Mouse (Mus musculus) macrophage (primary cell): ENCODE measurements around the gene Vim. TPM values are rescaled to one million over a fixed set of nuclear protein-coding genes. Genes with fewer than 3 reads are reported as not detected.
"Not testable (repeated sequence)": the region's sequence is repeated elsewhere in the genome, so short reads cannot be mapped to it uniquely, and the experiment has no call there.

Experiments used
- H3K27ac ChIP-seq: fragments of 350-480 bp; formaldehyde crosslinking; 2 replicates; pipeline ENCODE4 v1.9.0; 2021
- H3K36me3 ChIP-seq: fragments of 350-480 bp; formaldehyde crosslinking; 2 replicates; pipeline ENCODE4 v1.9.0; 2021; ENCODE audit errors: inconsistent target
- H3K4me3 ChIP-seq: fragments of 350-480 bp; formaldehyde crosslinking; 2 replicates; pipeline ENCODE4 v1.9.0; 2021; ENCODE audit errors: inconsistent target
- H3K79me2 ChIP-seq: fragments of 350-480 bp; formaldehyde crosslinking; 2 replicates; pipeline ENCODE4 v1.9.0; 2021; ENCODE audit errors: inconsistent target
- WGBS: methylation state at CpG from one replicate; pipeline ENCODE4 v1.1.7; 2026; ENCODE audit warnings: inconsistent platforms; ENCODE audit not compliant: missing documents; 5-methylcytosine and 5-hydroxymethylcytosine counted together
- polyA plus RNA-seq: library from polyadenylated mRNA; stranded (reverse); fragments of 250-400 nt; gene quantifications from 3 replicates; pipeline ENCODE4 v1.2.4, GENCODE M21; 2018; ENCODE audit warnings: inconsistent platforms

The Vim gene
- polyA plus RNA-seq, 1 experiment from 2014 or later, result 1,050 TPM

DNA sequence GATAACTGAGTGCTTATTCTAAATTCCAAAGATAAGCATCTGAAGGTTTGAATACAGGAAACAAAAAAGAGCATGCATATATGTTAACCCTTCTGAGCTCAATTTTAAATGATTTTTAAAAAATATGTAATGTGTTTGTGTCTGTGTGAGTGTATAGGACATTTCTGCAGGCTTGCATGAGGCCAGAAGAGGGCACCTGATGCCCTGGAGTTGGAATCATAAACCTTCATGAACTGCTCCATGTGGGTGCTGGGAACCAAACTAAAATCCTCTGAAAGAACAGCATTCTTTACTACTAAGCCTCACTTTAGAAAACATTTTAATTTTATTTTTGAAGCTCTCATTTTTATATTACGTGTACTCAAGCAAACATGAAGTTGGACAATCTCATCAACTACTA is 3.7 kb downstream of the Vim start:
- peaks cover 51% of the 10 kb centered on the region for H3K36me3 ChIP-seq
- H3K4me3 ChIP-seq, result peak overlapping the region; percentile 83
- WGBS, result 100% methylated on average over 1 of the region's 1 CpGs
- no peak overlapping the region for H3K27ac ChIP-seq
- H3K79me2 ChIP-seq, result peaks cover 50% of the 10 kb centered on the region

- Histone ChIP-seq H3K79me2 (peaks cover 50% of the 10 kb centered on the region), H3K36me3 (peaks cover 53% of the 10 kb centered on the region)
- WGBS, result 94% methylated on average over 14 of the region's 14 CpGs
These were observed 4.9 kb downstream of the Vim start for GRCm38 (mm10) chr2:13578473-13579152.

GRCm38 (mm10) chr2:13579315-13579714 is 5.6 kb downstream of the Vim start:
- no peak overlapping the region for H3K4me3 ChIP-seq
- peaks cover 47% of the 10 kb centered on the region for H3K79me2 ChIP-seq
- peaks cover 53% of the 10 kb centered on the region for H3K36me3 ChIP-seq
- 96% methylated on average over 7 of the region's 8 CpGs for WGBS
- no peak overlapping the region for H3K27ac ChIP-seq

More at GRCm38 (mm10) chr2:13578473-13579152, 4.9 kb downstream of the Vim start:
- Histone ChIP-seq H3K27ac (no peak overlapping the region), H3K4me3 (no peak overlapping the region)

- WGBS, result 67% methylated on average over 11 of the region's 11 CpGs
- Histone ChIP-seq H3K4me3 (no peak overlapping the region), H3K27ac (no peak overlapping the region), H3K79me2 (peaks cover 40% of the 10 kb centered on the region), H3K36me3 (peaks cover 53% of the 10 kb centered on the region)
These were observed 6.3 kb downstream of the Vim start for GRCm38 (mm10) chr2:13579991-13580390.

- Histone ChIP-seq H3K36me3 (peaks cover 45% of the 10 kb centered on the region), H3K4me3 (no peak overlapping the region), H3K79me2 (peaks cover 18% of the 10 kb centered on the region), H3K27ac (no peak overlapping the region)
- 95% methylated on average over 3 of the region's 3 CpGs for WGBS
These were observed 8.5 kb downstream of the Vim start for GRCm38 (mm10) chr2:13582184-13582583.

DNA sequence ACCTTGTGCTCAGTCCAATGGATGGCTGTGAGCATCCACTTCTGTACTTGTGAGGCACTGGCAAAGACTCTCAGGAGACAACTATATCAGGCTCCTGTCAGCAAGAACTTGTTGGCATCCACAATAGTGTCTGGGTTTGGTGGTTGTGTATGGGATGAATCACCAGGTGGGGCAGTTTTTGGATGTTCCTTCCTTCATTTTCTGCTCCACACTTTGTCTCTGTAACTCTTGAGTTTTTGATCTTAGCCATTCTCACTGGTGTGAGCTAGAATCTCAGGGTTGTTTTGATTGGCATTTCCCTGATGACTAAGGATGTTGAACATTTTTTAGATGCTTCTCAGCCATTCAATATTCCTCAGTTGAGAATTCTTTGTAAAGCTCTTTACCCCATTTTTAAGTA is 10.0 kb downstream of the Vim start:
- not testable (repeated sequence) for H3K27ac ChIP-seq, H3K79me2 ChIP-seq, H3K4me3 ChIP-seq
- peaks cover 33% of the 10 kb centered on the region for H3K36me3 ChIP-seq

GRCm38 (mm10) chr2:13593328-13593727 is 19.6 kb downstream of the Vim start:
- 82% methylated on average over 4 of the region's 4 CpGs for WGBS
- Histone ChIP-seq H3K36me3 (no peaks in the 10 kb centered on the region), H3K4me3 (no peak overlapping the region), H3K79me2 (no peaks in the 10 kb centered on the region), H3K27ac (no peak overlapping the region)

DNA sequence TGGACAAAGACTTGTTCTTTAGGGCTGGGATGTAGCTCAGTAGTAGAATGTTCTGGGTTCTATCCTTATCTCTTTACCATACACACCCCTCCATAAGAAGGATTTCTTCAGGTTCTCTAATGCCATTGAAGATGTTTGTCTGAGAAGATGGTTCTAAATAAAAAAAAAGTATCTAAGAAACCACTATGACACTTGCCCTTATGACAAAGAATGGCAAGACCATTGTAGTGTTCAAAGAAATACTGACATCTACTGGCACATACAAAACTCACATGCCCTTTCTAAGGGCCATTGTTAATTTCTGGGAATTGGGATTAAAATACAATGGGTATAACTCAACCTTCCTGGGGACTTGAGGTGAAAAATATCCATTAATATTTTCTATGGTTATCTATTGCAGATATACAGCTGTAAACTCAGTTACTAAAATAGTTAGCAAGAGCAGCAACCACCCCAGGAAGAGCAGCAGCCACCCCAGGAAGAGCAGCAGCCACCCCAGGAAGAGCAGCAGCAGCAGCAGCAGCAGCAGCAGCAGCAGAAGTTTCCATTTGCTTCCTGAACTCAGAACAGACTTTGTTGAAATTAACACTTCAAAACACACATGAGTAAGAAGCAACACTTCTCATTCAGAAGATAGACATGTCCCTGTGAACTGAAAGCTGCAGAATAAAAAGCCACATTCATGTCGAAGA is 23.4 kb downstream of the Vim start:
- Histone ChIP-seq H3K79me2 (no peaks in the 10 kb centered on the region), H3K27ac (no peak overlapping the region), H3K36me3 (no peaks in the 10 kb centered on the region), H3K4me3 (no peak overlapping the region)
- 92% methylated on average over 1 of the region's 1 CpGs for WGBS

GRCm38 (mm10) chr2:13598166-13598565 is 24.4 kb downstream of the Vim start:
- no peaks in the 10 kb centered on the region for H3K36me3 ChIP-seq
- H3K79me2 ChIP-seq, result no peaks in the 10 kb centered on the region
- 78% methylated on average over 5 of the region's 5 CpGs for WGBS
- no peak overlapping the region for H3K27ac ChIP-seq
- H3K4me3 ChIP-seq, result no peak overlapping the region

- no peaks in the 10 kb centered on the region for H3K79me2 ChIP-seq
- no peak overlapping the region for H3K4me3 ChIP-seq
- no peaks in the 10 kb centered on the region for H3K36me3 ChIP-seq
- no peak overlapping the region for H3K27ac ChIP-seq
These were observed 29.4 kb downstream of the Vim start for GRCm38 (mm10) chr2:13603093-13603492.

DNA sequence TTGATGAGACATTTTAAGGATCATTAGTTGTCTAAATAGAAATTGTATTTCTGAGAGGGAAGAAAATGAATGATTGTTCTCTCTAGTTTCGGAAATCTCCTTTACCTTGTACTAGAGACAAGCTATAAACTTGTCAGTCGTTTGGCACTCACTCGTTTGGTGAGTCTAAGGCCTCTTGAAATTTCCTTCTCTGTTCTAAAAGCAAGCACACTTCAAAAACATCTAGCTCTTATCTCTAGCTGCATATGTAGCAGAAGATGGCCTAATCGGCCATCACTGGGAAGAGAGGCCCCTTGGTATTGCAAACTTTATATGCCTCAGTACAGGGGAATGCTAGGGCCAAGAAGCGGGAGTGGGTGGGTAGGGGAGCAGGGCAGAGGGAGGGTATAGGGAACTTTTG is 29.9 kb downstream of the Vim start:
- WGBS, result 92% methylated on average over 4 of the region's 5 CpGs
- not testable (repeated sequence) for H3K36me3 ChIP-seq, H3K27ac ChIP-seq, H3K79me2 ChIP-seq, H3K4me3 ChIP-seq

DNA sequence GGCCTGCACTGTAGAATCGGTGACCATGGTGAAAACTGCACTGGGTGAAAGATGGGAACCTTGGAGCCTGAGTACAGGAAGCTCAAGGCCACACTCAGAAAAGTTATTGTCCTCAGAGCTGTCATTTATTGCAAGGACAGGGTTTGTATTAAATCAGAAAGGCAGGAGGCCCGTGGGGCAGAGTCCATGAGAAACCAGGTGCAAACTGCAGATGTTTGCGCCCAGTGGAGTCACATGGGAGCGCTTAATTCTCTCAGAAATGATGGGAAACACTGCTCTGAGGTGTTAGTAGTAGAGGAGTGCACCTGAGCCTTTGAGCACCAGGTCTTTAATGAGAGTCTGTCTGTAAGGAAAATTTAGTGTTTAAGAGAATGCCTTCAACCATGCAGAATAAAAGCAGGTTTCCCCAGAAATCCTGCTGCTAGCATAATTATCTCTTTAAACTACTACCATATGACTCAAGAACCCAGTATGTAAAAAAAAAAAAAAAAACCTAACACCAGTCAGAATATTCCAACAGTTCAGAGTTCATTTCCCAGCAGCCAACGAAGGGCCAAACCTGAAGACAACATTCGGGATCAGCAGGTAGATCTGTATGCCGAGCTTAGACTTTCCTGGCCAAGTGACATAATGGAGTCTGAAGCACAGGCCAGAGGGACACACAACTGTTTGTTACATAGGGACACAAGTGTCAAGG is 56.6 kb downstream of the Vim start:
- 85% methylated on average over 7 of the region's 7 CpGs for WGBS

More for the DNA sequence above, 56.6 kb downstream of the Vim start:
- no peaks in the 10 kb centered on the region for H3K79me2 ChIP-seq
- H3K4me3 ChIP-seq, result no peak overlapping the region
- H3K27ac ChIP-seq, result no peak overlapping the region
- no peaks in the 10 kb centered on the region for H3K36me3 ChIP-seq
